Mouse (Mus musculus) 3134 (cell line): ENCODE results near the gene Parvb.

Source experiments
- DNase-seq: peaks from one replicate; pipeline ENCODE4 v3.0.0-alpha.2; 2011; ENCODE audit warnings: low spot score; ENCODE audit not compliant: insufficient read length; ENCODE audit errors: extremely low read depth

Parvb gene

GRCm38 (mm10) chr15:84231721-84232561 lies at the start of gene Parvb:
TSS of gene Parvb (plus strand) at chr15:84232043.
- DNase-seq: peak; percentile 81

DNA sequence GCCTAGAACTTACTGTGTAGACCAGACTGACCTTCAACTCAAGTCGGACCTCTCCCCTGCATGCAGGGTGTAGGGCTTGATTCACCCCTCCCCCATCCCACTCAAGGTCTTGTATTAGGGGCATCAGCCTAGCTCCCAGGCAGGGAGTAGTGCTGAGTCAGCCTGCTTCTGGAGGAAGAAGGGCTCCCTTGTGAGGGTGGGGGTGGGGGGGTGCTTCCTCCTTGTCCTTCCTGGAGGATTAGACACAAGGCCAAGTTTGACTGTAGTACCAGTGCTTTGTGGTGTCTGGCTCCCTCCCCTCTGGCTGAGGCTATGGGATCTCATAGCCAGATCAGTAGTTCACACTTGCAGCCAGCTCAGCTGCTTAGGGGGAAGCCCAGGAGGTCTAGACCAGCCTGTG lies 47.9 kb upstream of the Parvb start:
- no peak for DNase-seq

- no peak for DNase-seq
Observed at GRCm38 (mm10) chr15:84186196-84186595, 45.6 kb upstream of the Parvb start.

- no peak for DNase-seq
Observed at GRCm38 (mm10) chr15:84188887-84189530, 42.8 kb upstream of the Parvb start.

GRCm38 (mm10) chr15:84189881-84190280 lies 42.0 kb upstream of the Parvb start:
- no peak for DNase-seq

- DNase-seq: no peak
Observed at GRCm38 (mm10) chr15:84191724-84192057, 40.2 kb upstream of the Parvb start.

GRCm38 (mm10) chr15:84192058-84192791 lies 39.6 kb upstream of the Parvb start, which contains the start of gene Samm50:
TSS of gene Samm50 (plus strand) at chr15:84192241.
- peak; percentile 90 for DNase-seq

GRCm38 (mm10) chr15:84196486-84197165 lies 35.2 kb upstream of the Parvb start:
- DNase-seq: no peak

DNA sequence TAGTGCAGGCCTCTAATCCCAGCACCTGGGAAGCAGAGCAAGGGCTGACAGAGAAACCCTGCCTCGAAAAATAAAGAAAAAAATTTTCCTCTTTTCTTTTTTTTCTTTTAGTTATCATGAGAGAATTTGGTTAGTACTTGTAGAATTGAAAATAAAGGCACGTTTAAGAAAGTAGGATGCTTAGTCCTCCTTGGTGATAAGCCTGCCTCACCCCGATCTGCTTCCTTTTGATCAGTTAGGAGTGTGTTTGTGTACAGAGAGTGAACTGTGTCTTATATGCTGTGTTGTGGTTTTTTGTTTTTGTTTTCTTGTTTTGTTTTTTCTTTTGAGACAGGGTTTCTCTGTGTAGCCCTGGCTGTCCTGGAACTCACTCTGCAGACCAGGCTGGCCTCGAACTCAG lies 24.5 kb upstream of the Parvb start:
- no peak for DNase-seq

DNA sequence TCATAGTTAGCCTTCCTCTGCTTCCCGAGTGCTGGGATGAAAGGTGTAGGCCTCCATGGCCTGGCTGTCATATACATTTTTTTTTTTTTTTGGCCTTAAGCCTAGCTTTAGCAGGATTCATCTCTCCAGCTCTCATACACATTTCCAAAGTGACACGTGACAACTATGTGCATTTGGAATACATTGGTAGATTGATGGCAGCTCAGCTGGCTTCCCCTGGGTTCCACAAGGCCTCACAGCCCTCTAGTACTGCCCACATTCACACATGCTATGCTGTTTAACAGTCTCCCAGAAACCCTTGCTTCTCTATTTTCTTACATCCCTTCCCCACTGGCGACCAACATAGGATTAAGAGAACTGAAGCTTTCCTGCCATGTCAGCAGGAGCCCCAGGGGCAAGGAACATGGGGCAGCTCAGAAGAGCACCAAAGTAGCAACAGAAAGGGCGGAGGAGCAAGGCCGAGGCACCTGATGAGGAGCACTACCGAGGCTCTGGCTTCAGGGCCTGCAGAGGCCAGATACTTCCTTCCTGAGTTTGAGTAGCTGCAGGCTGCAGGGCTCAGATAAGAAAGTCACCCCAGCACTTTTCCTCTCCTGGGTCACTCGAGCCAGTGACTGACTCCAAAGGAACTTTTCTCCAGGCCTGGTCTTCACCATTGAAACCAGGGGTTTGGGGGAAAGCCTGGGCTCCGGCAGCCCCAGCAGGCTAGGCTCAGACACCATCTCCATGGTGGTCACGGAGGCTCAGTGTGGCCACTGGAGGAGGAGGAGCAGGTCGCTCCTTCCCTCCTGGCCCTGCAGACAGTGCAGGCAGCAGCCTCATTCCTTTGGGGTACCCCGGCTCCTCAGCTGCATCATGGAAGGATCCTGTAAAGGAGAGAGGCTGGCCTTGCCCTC lies 22.1 kb upstream of the Parvb start:
- DNase-seq: no peak

DNA sequence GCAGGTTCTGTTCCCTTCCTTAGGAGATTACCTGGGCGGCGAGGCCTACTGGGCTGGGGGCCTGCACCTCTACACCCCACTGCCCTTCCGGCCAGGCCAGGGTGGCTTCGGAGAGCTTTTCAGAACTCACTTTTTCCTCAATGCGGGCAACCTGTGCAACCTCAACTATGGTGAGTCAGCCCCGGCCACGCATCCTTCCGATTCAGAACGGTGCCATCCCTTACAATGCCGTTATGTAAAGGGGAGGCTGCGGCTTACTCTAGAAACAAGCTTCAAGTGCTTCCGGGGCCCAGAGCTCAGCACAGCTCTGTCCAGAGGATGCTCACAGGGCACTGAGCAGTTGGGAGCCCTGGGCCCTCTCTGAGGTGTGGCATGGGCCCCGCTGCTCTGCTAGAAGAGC lies 21.4 kb upstream of the Parvb start:
- DNase-seq: no peak

DNA sequence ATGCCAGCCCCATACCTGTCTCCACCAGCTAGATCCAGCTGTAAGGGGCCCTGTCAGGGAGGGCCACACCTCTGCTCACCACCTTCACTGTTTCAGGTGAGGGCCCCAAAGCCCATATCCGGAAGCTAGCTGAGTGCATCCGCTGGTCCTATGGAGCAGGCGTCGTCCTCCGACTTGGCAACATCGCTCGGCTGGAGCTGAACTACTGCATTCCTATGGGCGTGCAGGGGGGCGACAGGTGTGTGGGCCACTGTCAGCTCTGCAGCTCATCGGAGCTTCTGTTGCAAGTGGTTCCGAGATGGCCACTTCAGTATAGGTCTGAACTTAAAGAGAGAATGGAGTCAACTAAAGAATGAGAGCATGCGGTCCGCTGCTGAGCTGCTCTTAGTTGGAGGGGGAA lies 20.9 kb upstream of the Parvb start:
- no peak for DNase-seq

- no peak for DNase-seq
Observed at GRCm38 (mm10) chr15:84211564-84211963, 20.3 kb upstream of the Parvb start.

GRCm38 (mm10) chr15:84212031-84212755 lies 19.6 kb upstream of the Parvb start:
- DNase-seq: peak; percentile 64

DNA sequence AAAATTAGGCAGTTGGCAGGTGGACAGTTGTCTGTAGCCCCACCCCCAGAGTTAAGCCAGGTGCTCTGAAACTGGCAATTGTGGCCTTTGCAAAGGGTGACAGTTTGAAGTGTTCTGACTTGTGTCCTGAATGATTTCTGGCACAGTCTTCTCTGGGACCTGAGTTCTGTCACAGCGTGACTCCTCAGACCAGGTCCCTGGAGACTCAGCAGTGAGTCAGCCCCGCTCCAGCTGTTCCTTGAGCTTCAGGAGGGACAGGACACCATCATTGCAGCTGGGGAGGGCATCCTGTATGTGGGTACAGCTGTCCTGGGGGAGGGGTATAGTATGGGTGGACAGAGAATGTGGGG lies 19.1 kb upstream of the Parvb start:
- peak; percentile 76 for DNase-seq

GRCm38 (mm10) chr15:84213162-84213739 lies 18.6 kb upstream of the Parvb start:
- DNase-seq: no peak

DNA sequence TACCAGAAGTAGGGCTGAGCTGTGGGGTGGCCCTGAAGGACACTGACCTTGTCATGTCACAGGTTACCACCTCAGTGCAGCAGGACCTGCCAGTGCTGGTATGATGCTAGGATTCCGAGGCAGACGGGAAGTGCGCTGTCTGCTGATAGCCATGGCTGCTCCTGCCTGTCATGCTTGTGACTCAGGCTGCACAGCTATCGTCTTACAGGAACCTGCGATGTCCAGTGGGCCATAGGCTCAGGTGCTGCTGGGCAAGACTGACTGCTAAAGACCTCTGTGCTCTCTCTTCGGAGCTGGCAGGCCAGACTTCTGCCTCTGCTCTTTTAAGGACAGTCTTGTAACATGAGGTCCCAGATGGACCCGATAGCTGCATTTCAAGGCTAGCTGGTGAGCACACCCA lies 17.4 kb upstream of the Parvb start:
- no peak for DNase-seq

- DNase-seq: no peak
Observed at GRCm38 (mm10) chr15:84215273-84215672, 16.6 kb upstream of the Parvb start.

DNA sequence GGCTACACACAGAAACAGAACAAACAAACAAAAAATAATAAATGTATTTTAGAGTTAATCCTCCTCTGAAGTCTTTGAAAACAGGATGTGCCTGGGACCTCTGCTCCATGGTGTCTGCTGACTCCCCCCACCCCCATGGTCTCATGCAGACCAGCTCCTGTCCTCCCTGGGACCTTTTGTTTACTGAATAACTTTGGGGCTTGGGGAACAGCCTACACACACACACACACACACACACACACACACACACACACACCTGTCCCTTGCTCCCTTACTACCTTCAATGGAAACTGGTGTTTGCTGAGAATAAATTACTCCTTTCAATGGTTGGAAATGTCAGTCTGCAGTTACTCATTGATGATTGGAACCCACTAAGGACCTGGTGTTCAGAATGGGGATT lies 15.8 kb upstream of the Parvb start:
- DNase-seq: no peak
